Mouse (Mus musculus): ENCODE results near the gene Tmem132b. TPM values are rescaled to one million over a fixed set of nuclear protein-coding genes. Genes with fewer than 3 reads are reported as not detected.
"Not testable (repeated sequence)": the region's sequence is repeated elsewhere in the genome, so short reads cannot be mapped to it uniquely, and the experiment has no call there.

The Tmem132b gene
- 6.8 and 8.1 TPM in 2 replicates for polyA plus RNA-seq (2015; fragmentation: Nextera tagmentation; extraction: Ambion mirVana)

DNA sequence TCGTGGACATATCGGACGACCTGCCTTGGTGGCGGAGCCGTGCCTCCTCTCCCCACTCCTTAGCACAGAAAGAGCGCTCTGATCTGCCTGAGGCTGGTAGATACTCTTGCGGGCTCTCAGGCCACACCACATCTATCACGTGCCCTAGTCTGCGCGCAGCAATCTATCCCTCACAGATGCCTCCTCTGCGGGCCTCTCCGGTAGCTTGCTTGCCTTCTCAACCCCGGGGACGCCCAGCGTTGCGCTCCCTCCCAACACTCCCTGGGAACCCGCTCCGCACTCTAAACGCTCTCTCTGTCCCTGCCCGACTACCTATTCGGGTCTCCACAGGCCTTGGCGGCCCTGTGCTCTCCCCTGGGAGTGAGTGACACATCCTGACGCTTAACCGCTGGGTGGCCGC lies at the start of gene Tmem132b:
Gene Tmem132b (plus strand): TSS at position 141 of the 400 bp plus-strand sequence.
- peaks cover 37% of the 10 kb centered on the region for H3K27me3 ChIP-seq (replicated peaks)
- H3K4me2 ChIP-seq = peak within 1 kb of the TSS; percentile 91
- 3% methylated on average over 24 of the region's 25 CpGs for WGBS
- peak within 1 kb of the TSS; percentile 58 for H3K9ac ChIP-seq
- H3K36me3 ChIP-seq (replicated peaks) = no peaks in the 10 kb centered on the region
- no peaks in the 10 kb centered on the region for H3K9me3 ChIP-seq
- H3K4me3 ChIP-seq = peak within 1 kb of the TSS; percentile 69
- ATAC-seq (replicated peaks) = peak; percentile 69
- peak within 1 kb of the TSS; percentile 74 for H3K27ac ChIP-seq
- H3K4me1 ChIP-seq = peaks cover 38% of the 10 kb centered on the region

DNA sequence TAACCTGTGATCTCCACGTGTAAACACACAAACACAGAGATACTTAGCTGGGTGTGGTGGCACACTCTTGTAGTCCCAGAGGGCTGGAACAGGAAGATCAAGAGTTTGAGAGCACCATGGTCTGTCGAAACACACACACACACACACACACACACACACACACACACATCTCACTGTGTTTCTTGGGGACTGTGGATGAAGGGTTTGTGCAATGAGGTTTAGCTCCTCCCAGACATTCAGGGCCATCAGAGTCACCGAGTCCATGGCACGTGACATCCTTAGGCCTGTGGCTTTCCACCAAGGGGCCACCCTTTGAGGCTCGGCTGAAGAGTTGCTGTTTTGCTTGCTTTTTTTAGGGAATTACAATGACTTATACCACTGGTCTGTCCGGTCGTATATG lies 49.1 kb upstream of the Tmem132b start:
- no peak for ATAC-seq (replicated peaks)
- Histone ChIP-seq H3K27me3 (replicated peaks) (no peaks in the 10 kb centered on the region), H3K27ac (no peak overlapping the region), H3K4me2 (no peak overlapping the region), H3K4me1 (peaks cover 27% of the 10 kb centered on the region), H3K9me3 (no peaks in the 10 kb centered on the region), H3K4me3 (no peak overlapping the region), H3K9ac (no peak overlapping the region), H3K36me3 (replicated peaks) (peaks cover 12% of the 10 kb centered on the region; the same call in 1 of the 2 replicates)
- 91% methylated on average over 7 of the region's 7 CpGs for WGBS

DNA sequence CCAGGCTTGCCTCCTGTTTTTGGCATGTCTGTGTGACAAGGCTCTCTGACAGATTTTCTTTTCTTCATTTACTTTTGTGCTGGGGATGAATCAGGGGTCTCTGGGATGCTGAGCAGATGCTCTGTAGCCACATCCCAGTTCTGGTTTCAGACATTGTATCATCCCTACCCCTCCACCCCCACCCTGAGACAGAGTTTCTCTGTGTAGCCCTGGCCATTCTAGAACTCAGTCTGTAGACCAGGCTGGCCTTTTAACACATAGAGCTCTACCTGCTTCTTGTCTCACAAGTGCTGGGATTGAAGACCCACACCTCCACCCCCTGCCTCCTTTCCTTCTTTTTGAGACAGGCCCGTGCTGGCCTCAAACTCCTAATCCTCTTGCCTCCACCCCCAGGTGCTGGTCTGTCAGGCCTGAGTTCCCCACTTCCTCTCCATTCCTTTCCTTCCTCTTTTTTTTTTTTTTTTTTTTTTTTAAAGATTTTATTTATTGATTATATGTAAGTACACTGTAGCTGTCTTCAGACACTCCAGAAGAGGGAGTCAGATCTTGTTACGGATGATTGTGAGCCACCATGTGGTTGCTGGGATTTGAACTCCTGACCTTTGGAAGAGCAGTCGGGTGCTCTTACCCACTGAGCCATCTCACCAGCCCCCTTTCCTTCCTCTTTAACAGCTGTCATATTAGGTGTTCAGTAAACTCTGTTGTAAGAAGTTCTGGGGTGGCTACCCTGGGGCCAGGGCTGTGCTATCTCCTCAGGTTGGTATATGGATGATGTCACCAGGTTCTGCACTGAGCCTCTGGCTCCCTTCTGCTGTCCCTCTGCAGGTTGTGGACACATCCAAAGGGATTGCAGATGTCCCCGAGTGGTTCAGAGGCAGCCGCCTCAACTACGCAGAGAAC lies 47.6 kb upstream of the Tmem132b start:
- peaks cover 12% of the 10 kb centered on the region; the same call in 1 of the 2 replicates for H3K36me3 ChIP-seq (replicated peaks)
- H3K4me1 ChIP-seq = peaks cover 13% of the 10 kb centered on the region
- 78% methylated on average over 6 of the region's 6 CpGs for WGBS
- no peaks in the 10 kb centered on the region for H3K27me3 ChIP-seq (replicated peaks)
- H3K9ac ChIP-seq = no peak overlapping the region
- no peak overlapping the region for H3K27ac ChIP-seq
- ATAC-seq (replicated peaks) = no peak
- no peak overlapping the region for H3K4me2 ChIP-seq
- no peaks in the 10 kb centered on the region for H3K9me3 ChIP-seq
- H3K4me3 ChIP-seq = no peak overlapping the region

DNA sequence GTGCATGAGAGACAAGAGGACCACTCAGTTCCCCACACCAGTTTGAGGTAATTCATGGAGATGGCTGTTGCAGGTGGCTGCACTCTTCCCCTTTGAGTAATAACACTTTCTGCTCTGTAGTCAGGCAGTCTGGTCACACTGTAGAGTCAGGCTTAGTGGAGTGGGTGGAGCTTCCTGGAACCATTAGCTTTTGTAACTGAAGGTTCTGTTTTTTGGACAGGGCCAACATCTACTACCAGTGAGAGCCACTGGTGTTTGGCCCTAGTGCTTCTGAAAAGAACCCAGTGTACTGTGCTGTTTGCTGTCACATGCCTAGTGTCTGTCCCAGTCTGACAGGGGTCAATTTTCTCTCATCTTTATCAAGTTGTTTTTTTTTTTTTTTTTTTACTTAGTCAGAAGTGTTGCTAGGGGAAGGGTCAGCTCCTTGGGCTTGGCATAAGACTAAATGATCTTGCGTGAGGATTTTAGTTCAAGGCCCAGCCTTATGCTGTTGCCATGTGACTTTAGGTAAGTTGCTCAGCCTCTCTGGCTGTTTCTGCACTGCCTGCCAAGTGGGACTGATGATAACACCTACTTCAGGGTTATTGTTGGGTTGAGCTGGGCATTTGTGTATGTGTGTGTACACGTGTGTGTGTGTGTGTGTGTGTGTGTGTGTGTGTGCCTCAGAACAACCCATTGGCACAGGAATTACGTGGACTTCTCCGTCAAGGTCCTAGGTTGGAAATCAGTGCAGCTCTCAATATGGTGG lies 46.4 kb upstream of the Tmem132b start:
- H3K27me3 ChIP-seq (replicated peaks) = no peaks in the 10 kb centered on the region
- no peak for ATAC-seq (replicated peaks)
- no peak overlapping the region for H3K4me3 ChIP-seq
- H3K9ac ChIP-seq = no peak overlapping the region
- WGBS = 89% methylated on average over 4 of the region's 4 CpGs
- H3K36me3 ChIP-seq (replicated peaks) = peaks cover 12% of the 10 kb centered on the region; the same call in 1 of the 2 replicates
- no peaks in the 10 kb centered on the region for H3K9me3 ChIP-seq
- H3K4me2 ChIP-seq = no peak overlapping the region
- H3K27ac ChIP-seq = no peak overlapping the region
- peaks cover 13% of the 10 kb centered on the region for H3K4me1 ChIP-seq

DNA sequence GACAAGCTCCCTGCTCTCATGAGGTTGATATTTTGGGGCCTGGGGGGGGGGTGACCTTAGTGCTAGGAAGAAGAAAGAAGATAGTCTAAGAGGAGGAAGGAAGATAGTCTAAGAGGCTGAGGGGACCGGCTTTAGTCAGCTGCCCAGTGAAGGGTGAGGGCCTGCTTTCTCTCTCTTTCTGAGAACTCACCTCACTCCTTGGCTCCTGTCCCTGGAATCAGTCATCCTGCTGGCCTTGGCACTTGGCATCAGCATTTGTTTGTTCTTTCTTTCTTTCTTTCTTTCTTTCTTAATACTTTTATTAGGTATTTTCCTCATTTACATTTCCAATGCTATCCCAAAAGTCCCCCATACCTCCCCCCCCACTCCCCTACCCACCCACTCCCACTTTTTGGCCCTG lies 45.5 kb upstream of the Tmem132b start:
- Histone ChIP-seq H3K9ac (no peak overlapping the region), H3K4me1 (peaks cover 4% of the 10 kb centered on the region; the same call in 1 of the 2 replicates), H3K4me2 (no peak overlapping the region), H3K4me3 (no peak overlapping the region), H3K36me3 (replicated peaks) (peaks cover 20% of the 10 kb centered on the region), H3K9me3 (no peaks in the 10 kb centered on the region), H3K27ac (no peak overlapping the region), H3K27me3 (replicated peaks) (no peaks in the 10 kb centered on the region)
- 100% methylated on average over 1 of the region's 1 CpGs for WGBS
- ATAC-seq (replicated peaks) = no peak

DNA sequence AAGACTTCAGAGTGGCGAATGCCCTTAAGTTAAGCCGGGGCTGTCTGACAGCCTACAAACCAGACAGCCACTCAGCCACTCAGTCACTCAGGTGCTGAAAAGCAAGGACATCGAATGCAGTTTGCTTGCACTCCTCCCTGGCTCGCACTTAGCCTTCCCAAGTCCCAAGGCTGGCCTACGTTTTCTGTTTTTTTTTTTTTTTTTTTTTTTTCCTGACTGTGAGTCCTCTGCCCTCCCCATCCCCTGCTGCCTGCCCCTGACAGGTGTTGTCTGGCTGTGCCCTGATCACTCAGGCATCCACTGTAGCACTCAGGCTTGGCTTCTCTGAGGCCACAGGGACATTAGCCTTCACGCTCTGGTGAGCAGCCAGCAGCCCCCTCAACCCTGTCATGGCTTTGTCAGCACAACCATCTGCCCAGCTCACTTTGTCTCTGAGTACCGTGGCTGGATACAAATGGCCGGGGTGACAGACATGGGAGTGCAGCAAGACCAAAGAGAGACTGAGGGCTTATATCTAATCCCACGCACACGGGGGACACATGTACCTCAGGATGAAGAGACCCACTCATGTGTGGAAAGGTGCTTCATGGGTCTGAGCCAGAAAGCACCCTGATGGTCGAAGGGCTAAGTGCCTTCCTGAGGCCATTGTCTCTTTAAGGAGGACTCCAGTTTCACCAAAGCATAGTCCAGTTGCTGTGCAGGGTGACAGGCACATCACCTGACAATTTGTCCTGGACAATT lies 44.0 kb upstream of the Tmem132b start:
- WGBS = 40% methylated on average over 11 of the region's 11 CpGs
- no peak overlapping the region for H3K4me3 ChIP-seq
- no peak overlapping the region for H3K9ac ChIP-seq
- H3K36me3 ChIP-seq (replicated peaks) = peaks cover 23% of the 10 kb centered on the region
- no peaks in the 10 kb centered on the region for H3K27me3 ChIP-seq (replicated peaks)
- no peak overlapping the region for H3K27ac ChIP-seq
- H3K9me3 ChIP-seq = no peaks in the 10 kb centered on the region
- no peak for ATAC-seq (replicated peaks)
- peaks cover 4% of the 10 kb centered on the region; the same call in 1 of the 2 replicates for H3K4me1 ChIP-seq
- no peak overlapping the region for H3K4me2 ChIP-seq

DNA sequence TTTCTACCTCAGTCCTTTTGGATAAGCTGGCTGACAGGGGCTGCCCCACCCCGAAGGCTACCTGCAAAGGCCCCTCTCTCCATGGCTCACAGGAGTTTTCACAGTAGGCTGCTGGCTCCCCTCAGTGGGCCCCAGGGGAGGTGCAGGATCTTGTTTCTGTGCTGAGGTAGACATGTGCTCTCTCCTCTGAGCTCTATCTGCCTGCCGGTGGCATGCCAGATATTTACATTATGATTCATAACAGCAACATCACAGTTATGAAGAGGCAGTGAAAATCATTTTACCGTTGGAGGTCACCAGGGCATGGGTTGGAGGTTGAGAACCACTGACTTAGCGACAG lies 43.5 kb upstream of the Tmem132b start:
- Histone ChIP-seq H3K27me3 (replicated peaks) (no peaks in the 10 kb centered on the region), H3K9me3 (no peaks in the 10 kb centered on the region), H3K36me3 (replicated peaks) (peaks cover 19% of the 10 kb centered on the region), H3K4me2 (no peak overlapping the region), H3K4me1 (peaks cover 4% of the 10 kb centered on the region; the same call in 1 of the 2 replicates), H3K27ac (no peak overlapping the region), H3K4me3 (no peak overlapping the region), H3K9ac (no peak overlapping the region)
- no peak for ATAC-seq (replicated peaks)
- 61% methylated on average over 4 of the region's 4 CpGs for WGBS

DNA sequence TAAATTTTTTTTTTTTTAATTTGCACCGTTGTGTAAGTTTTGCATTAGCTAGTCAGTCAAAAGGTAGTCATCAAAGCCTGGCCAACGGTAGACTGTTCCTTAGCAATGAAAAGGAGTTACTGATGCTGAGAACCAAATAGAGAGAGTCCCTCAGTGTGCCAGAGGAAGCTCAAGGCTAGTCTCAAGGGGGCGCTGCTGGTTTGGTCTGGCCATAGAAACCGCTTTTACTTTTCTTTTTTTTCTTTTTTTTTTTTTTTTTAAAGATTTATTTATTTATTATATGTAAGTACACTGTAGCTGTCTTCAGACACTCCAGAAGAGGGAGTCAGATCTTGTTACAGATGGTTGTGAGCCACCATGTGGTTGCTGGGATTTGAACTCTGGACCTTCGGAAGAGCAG lies 42.6 kb upstream of the Tmem132b start:
- H3K4me1 ChIP-seq; ATAC-seq (replicated peaks); H3K9ac ChIP-seq; H3K27ac ChIP-seq; H3K9me3 ChIP-seq; H3K4me3 ChIP-seq; H3K27me3 ChIP-seq (replicated peaks); H3K4me2 ChIP-seq: not testable (repeated sequence)
- peaks cover 19% of the 10 kb centered on the region for H3K36me3 ChIP-seq (replicated peaks)
- 94% methylated on average over 5 of the region's 5 CpGs for WGBS

DNA sequence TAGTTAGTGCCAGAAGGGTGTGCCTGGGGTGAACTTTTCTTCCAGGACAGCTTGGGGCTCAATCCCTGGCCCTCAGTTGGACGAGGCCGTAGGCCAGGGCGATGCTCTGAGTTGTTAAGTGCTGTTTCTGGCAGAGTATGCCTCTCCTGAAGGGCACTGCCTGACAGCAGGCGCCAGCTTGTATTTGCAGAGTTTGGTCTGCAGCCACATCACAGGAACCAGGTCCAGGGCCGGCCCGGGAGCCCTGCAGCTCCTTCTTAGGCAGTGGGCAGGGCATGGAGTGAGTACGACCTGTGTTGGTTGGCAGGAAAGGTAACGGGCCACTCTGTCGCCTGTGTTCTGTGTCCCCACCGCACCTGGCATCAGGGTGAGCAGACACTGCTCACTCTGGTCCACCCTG lies 40.5 kb upstream of the Tmem132b start:
- H3K9ac ChIP-seq = no peak overlapping the region
- no peaks in the 10 kb centered on the region for H3K9me3 ChIP-seq
- no peaks in the 10 kb centered on the region for H3K27me3 ChIP-seq (replicated peaks)
- no peak for ATAC-seq (replicated peaks)
- no peak overlapping the region for H3K4me2 ChIP-seq
- H3K36me3 ChIP-seq (replicated peaks) = peaks cover 17% of the 10 kb centered on the region
- WGBS = 92% methylated on average over 10 of the region's 10 CpGs
- H3K4me3 ChIP-seq = no peak overlapping the region
- peaks cover 4% of the 10 kb centered on the region; the same call in 1 of the 2 replicates for H3K4me1 ChIP-seq
- H3K27ac ChIP-seq = no peak overlapping the region

DNA sequence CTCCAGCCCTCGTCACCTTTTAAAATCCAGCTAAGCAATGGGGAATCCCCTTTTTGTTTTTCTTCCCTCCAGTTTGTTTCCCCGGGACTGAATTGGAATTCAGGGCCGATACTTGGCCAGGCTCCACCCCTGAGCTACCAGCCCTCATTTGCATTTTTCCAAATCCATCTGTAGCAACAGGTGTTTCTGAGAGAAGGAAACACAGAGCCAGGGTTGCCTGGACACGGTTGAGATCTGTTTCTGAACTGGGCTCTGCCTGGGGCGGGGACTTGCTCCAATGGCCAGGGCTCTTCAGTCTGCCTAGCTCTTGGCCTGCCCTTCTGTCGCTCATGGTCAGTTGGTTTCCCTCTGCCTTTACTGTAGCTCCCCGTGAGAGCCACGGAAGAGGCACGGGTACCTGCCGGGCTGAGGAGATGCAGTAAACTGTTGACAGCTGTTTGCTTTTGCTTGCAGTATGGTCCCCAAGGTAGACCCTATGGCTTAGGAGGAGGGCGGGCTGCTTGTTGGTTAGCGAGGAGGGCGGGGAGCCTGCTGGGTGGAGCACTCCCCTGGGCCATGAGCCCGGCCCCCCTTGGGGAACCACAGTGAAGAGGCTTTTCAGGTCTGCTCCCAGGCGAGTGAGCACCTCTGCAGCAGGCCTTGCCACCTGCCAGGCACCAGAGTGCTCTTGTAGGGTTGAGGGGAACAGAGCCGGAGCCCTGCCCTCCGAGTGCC lies 39.0 kb upstream of the Tmem132b start:
- Histone ChIP-seq H3K4me1 (0 out of 2 replicates have a peak, but pooled peaks cover under 1% of the 10 kb centered on the region), H3K27ac (no peak overlapping the region), H3K4me2 (no peak overlapping the region), H3K9me3 (no peaks in the 10 kb centered on the region), H3K4me3 (no peak overlapping the region), H3K9ac (no peak overlapping the region), H3K36me3 (replicated peaks) (peaks cover 17% of the 10 kb centered on the region), H3K27me3 (replicated peaks) (no peaks in the 10 kb centered on the region)
- no peak for ATAC-seq (replicated peaks)
- 55% methylated on average over 17 of the region's 17 CpGs for WGBS

DNA sequence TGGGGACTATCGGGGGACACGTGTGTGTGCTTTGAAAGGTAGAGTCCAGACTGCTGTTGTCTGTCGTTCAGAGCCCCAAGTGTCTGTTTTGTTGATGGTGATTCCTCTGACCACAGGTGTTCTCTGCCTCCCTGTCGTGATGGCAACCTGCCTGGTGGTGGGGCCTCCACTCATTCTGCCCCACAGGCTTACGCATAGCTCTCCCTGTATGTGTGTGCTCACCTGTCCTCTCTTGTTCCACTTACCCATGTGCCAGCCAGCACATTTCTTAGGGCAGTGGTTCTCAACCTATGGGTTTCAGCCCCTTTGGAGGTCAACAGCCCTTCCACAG lies 38.5 kb upstream of the Tmem132b start:
- no peak for ATAC-seq (replicated peaks)
- Histone ChIP-seq H3K27ac (no peak overlapping the region), H3K36me3 (replicated peaks) (peaks cover 17% of the 10 kb centered on the region)

More for the DNA sequence above, 38.5 kb upstream of the Tmem132b start:
- WGBS = 55% methylated on average over 5 of the region's 5 CpGs
- Histone ChIP-seq H3K9ac (no peak overlapping the region), H3K4me2 (no peak overlapping the region), H3K9me3 (no peaks in the 10 kb centered on the region), H3K4me3 (no peak overlapping the region), H3K27me3 (replicated peaks) (no peaks in the 10 kb centered on the region), H3K4me1 (peaks cover 2% of the 10 kb centered on the region; the same call in 1 of the 2 replicates)

Data from midbrain, embryonic 15.5 days (tissue).